Comparison of ENCODE assay signal across 12 mouse cellular contexts in genomic region chr7:75830251-75831060, GRCm38 (mm10). TPM values are rescaled to one million over a fixed set of nuclear protein-coding genes. Genes with fewer than 3 reads are reported as not detected.
DNase-seq lines count a peak whose midpoint lies in the region; ATAC-seq and TF ChIP-seq lines count a peak whose summit lies in the region.
"Had no signal": no experiment of that assay in that cellular context is flagged by ENCODE, and none has a peak within 500 bp of the region (broad histone marks: within the 10 kb centered on the region; RNA-seq: fewer than 3 reads in every experiment).

No protein-coding gene starts in this region.

- H3K4me1 ChIP-seq in heart, adult 2 months (ENCODE audit: control insufficient read depth, insufficient read depth, low read length), result peaks cover 1% of the 10 kb centered on the region; the same call in 1 of the 2 replicates
- H3K4me1 ChIP-seq in liver, embryonic 13.5 days (replicated peaks), result peaks cover 79% of the 10 kb centered on the region
- H3K4me1 ChIP-seq in embryonic facial prominence, embryonic 10.5 days, result 0 out of 2 replicates have a peak, but pooled peaks cover 2% of the 10 kb centered on the region
- H3K4me1 ChIP-seq: forebrain, embryonic 15.5 days had no signal

- H3K27me3 ChIP-seq in heart, adult 2 months (ENCODE audit: control insufficient read depth, insufficient read depth, low read length), result no peaks in the 10 kb centered on the region
- no peaks in the 10 kb centered on the region for H3K27me3 ChIP-seq in liver, embryonic 13.5 days
- H3K27me3 ChIP-seq in embryonic facial prominence, embryonic 10.5 days (replicated peaks; ENCODE audit: low read depth, poor library complexity, severe bottlenecking), result no peaks in the 10 kb centered on the region
- H3K27me3 ChIP-seq: forebrain, embryonic 15.5 days; heart, embryonic 13.5 days; megakaryocyte, embryonic 14.5 days; neural tube, embryonic 15.5 days had no signal

- peak overlapping the region; percentile 39 for H3K4me2 ChIP-seq in liver, embryonic 13.5 days
- H3K4me2 ChIP-seq: forebrain, embryonic 15.5 days; heart, embryonic 13.5 days; neural tube, embryonic 15.5 days had no signal

- no peaks in the 10 kb centered on the region for H3K36me3 ChIP-seq in heart, adult 2 months (ENCODE audit: control insufficient read depth, insufficient read depth, low read length)
- H3K36me3 ChIP-seq in liver, embryonic 13.5 days, result no peaks in the 10 kb centered on the region
- no peaks in the 10 kb centered on the region for H3K36me3 ChIP-seq in embryonic facial prominence, embryonic 10.5 days (replicated peaks)
- H3K36me3 ChIP-seq: forebrain, embryonic 15.5 days; heart, embryonic 13.5 days; neural tube, embryonic 15.5 days had no signal

- TF ChIP-seq EP300 in heart, adult 2 months (IDR thresholded peaks at IDR 0.05; ENCODE audit: insufficient read depth, low read depth, low read length), result no peak

- no peak overlapping the region for H3K9ac ChIP-seq in heart, adult 2 months (ENCODE audit: low read depth, low read length)
- peak overlapping the region; percentile 58 for H3K9ac ChIP-seq in liver, embryonic 13.5 days
- H3K9ac ChIP-seq: forebrain, embryonic 15.5 days; heart, embryonic 13.5 days; neural tube, embryonic 15.5 days had no signal

- no peaks in the 10 kb centered on the region for H3K9me3 ChIP-seq in liver, embryonic 13.5 days (replicated peaks)
- no peaks in the 10 kb centered on the region for H3K9me3 ChIP-seq in embryonic facial prominence, embryonic 10.5 days
- H3K9me3 ChIP-seq: forebrain, embryonic 15.5 days; heart, embryonic 13.5 days; megakaryocyte, embryonic 14.5 days; neural tube, embryonic 15.5 days had no signal

- peak; percentile 93 for ATAC-seq in liver, embryonic 13.5 days (ENCODE audit: low read depth)
- ATAC-seq: forebrain, embryonic 15.5 days had no signal

- intact Hi-C loops in heart, adult 2 months (cut with DNase I), result loop anchor here (2.0 kb wide), 1 partner anchor 16 kb away; no protein-coding TSS in a partner anchor

- 67% methylated on average over 6 of the region's 6 CpGs for WGBS in heart, adult 2 months
- 16% methylated on average over 6 of the region's 6 CpGs for WGBS in liver, embryonic 13.5 days (ENCODE audit: insufficient replicate concordance)
- 68% methylated on average over 6 of the region's 6 CpGs for WGBS in embryonic facial prominence, embryonic 10.5 days

- H3K79me2 ChIP-seq in heart, adult 2 months (replicated peaks; ENCODE audit: control insufficient read depth, insufficient read depth, low read length), result no peaks in the 10 kb centered on the region

- peak; percentile 51 for TF ChIP-seq CTCF in heart, adult 2 months (IDR thresholded peaks at IDR 0.05)

- TF ChIP-seq POLR2A in heart, adult 2 months (IDR thresholded peaks at IDR 0.05; ENCODE audit: insufficient read depth, low read depth, low read length), result no peak

- no peak overlapping the region for H3K4me3 ChIP-seq in heart, adult 2 months
- no peak overlapping the region for H3K4me3 ChIP-seq in liver, embryonic 13.5 days (replicated peaks)
- H3K4me3 ChIP-seq in embryonic facial prominence, embryonic 10.5 days, result no peak overlapping the region
- H3K4me3 ChIP-seq: forebrain, embryonic 15.5 days; heart, embryonic 13.5 days; megakaryocyte, embryonic 14.5 days; neural tube, embryonic 15.5 days had no signal

- no peak for DNase-seq in heart, adult 2 months
- no peak for DNase-seq in heart, postnatal 4 days
- DNase-seq in 3T3-L1 (ENCODE audit: low read depth, low spot score) (peak; percentile 18), R1 (ENCODE audit: low read depth, low spot score) (peak; percentile 62)
- peak; percentile 76 for DNase-seq in liver, embryonic 13.5 days
- no peak for DNase-seq in yolk sac, embryonic 10.5 days (ENCODE audit: low spot score)
- DNase-seq in urinary bladder, postnatal 25 days (ENCODE audit: low spot score), result no peak
- no peak for DNase-seq in embryonic facial prominence, embryonic 10.5 days (ENCODE audit: low spot score)

- no peak overlapping the region for H3K27ac ChIP-seq in heart, adult 2 months
- H3K27ac ChIP-seq in liver, embryonic 13.5 days, result peak overlapping the region; percentile 93
- H3K27ac ChIP-seq in embryonic facial prominence, embryonic 10.5 days (replicated peaks), result no peak overlapping the region
- H3K27ac ChIP-seq: forebrain, embryonic 15.5 days; heart, embryonic 13.5 days; neural tube, embryonic 15.5 days had no signal

RNA-seq across cellular contexts. Expression of gene Klhl25, which starts 17.7 kb away (rescaled TPM):
- 1 to 10 TPM; 4.8 to 6.4 TPM for total RNA-seq in heart, adult 2 months (2021)
- polyA plus RNA-seq in heart, adult 2 months (2012; rRNA removed), result 5.9 and 7.1 TPM in 2 replicates
- 10 to 100 TPM in 1 of 2 experiments, 1 to 10 TPM in 1; 9.6 to 12.2 TPM for total RNA-seq in heart, postnatal 4 days (2021)
- 10.3 and 11.3 TPM in 2 replicates for polyA plus RNA-seq in liver, embryonic 13.5 days (2015; fragmentation: Nextera tagmentation; extraction: Ambion mirVana)
- 24.0 and 24.2 TPM in 2 replicates for polyA plus RNA-seq in embryonic facial prominence, embryonic 10.5 days (2016; fragmentation: Nextera tagmentation; extraction: Ambion mirVana)

Comparison
In these comparisons a context has a peak if more than half of its experiments do, and no peak if none do; other contexts are left out.
1. DNase-seq: peak in 3T3-L1 (single experiment), R1 (single experiment) and liver, embryonic 13.5 days (single experiment); none in heart, adult 2 months (0 of 2), heart, postnatal 4 days (single experiment), yolk sac, embryonic 10.5 days (single experiment), urinary bladder, postnatal 25 days (single experiment) and embryonic facial prominence, embryonic 10.5 days (single experiment).